Mouse (Mus musculus): ENCODE measurements around the gene Macrod1.

DNA sequence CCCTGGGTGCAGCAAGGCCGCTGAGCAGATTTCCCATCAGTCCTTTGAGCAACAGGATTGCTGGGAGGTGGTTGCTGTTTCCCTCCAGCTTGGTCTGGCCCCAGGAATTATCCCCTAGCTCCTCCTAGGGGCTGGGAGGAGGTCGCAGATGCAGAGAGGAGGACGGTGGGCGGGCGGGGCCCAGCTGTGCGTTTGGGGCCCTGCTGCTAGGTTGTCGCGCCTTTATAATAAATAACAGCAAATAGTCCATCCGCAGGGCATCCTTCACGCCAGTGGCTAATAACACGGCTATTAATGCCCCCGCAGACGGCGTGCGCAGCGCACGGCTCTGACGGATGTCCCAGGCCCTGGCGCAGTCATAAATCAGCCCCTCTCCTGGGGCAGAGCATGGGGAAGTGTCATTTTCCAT lies 47.4 kb downstream of the Macrod1 start:
- TF ChIP-seq CTCF (IDR thresholded peaks at IDR 0.05; ENCODE audit: extremely low read depth, insufficient read depth, insufficient read length, insufficient replicate concordance) (no peak), POLR2A (IDR thresholded peaks at IDR 0.05; ENCODE audit: low read depth, low read length) (no peak)

Data from spleen, adult 2 months (tissue).